8 mouse cellular contexts compared by ENCODE assay signal in genomic region chr3:137918172-137918931, GRCm38 (mm10). TPM values are rescaled to one million over a fixed set of nuclear protein-coding genes. Genes with fewer than 3 reads are reported as not detected.
DNase-seq lines count a peak whose midpoint lies in the region; ATAC-seq and TF ChIP-seq lines count a peak whose summit lies in the region.

Gene Lamtor3 (plus strand): TSS chr3:137918506.

- no peaks in the 10 kb centered on the region for H3K9me3 ChIP-seq in heart, embryonic 10.5 days
- no peaks in the 10 kb centered on the region for H3K9me3 ChIP-seq in kidney, embryonic 15.5 days (replicated peaks)

- H3K4me2 ChIP-seq in kidney, embryonic 15.5 days, result peak within 1 kb of the TSS; percentile 70

- H3K27ac ChIP-seq in bone marrow macrophage, adult 2 months (ENCODE audit: insufficient read depth, low read depth, low read length), result peak within 1 kb of the TSS; percentile 96
- H3K27ac ChIP-seq in embryonic fibroblast, embryonic 13.5 days (ENCODE audit: insufficient read depth, low read length), result peak within 1 kb of the TSS; percentile 74
- H3K27ac ChIP-seq in heart, embryonic 10.5 days, result peak within 1 kb of the TSS; percentile 91
- peak within 1 kb of the TSS; percentile 83 for H3K27ac ChIP-seq in kidney, embryonic 15.5 days

- WGBS in heart, embryonic 10.5 days, result under 1% methylated on average over 47 of the region's 47 CpGs
- WGBS in kidney, embryonic 15.5 days, result under 1% methylated on average over 47 of the region's 47 CpGs

- TF ChIP-seq POLR2A in bone marrow macrophage, adult 2 months (IDR thresholded peaks at IDR 0.05; ENCODE audit: borderline replicate concordance, low read depth, low read length), result no peak
- peak; percentile 89 for TF ChIP-seq POLR2A in embryonic fibroblast, embryonic 13.5 days (IDR thresholded peaks at IDR 0.05; ENCODE audit: low read depth, low read length)

- ATAC-seq in kidney, embryonic 15.5 days (replicated peaks; ENCODE audit: low FRiP score), result peak; percentile 89
- peak; percentile 93 for ATAC-seq in monocyte, adult 5-6 weeks (replicated peaks; ENCODE audit: insufficient number of reproducible peaks, low FRiP score, low TSS enrichment, poor library complexity, severe bottlenecking)

- H3K4me1 ChIP-seq in bone marrow macrophage, adult 2 months (ENCODE audit: control insufficient read depth, insufficient read depth, low read length), result peaks cover 12% of the 10 kb centered on the region
- peaks cover 4% of the 10 kb centered on the region; the same call in 1 of the 2 replicates for H3K4me1 ChIP-seq in embryonic fibroblast, embryonic 13.5 days (ENCODE audit: control insufficient read depth, insufficient read depth, low read length)
- peaks cover 17% of the 10 kb centered on the region for H3K4me1 ChIP-seq in heart, embryonic 10.5 days
- peaks cover 14% of the 10 kb centered on the region for H3K4me1 ChIP-seq in kidney, embryonic 15.5 days

- TF ChIP-seq CTCF in bone marrow macrophage, adult 2 months (IDR thresholded peaks at IDR 0.05; ENCODE audit: low read depth, low read length), result no peak
- TF ChIP-seq CTCF in embryonic fibroblast, embryonic 13.5 days (IDR thresholded peaks at IDR 0.05; ENCODE audit: borderline replicate concordance, insufficient read depth, low read length), result no peak

- H3K9ac ChIP-seq in kidney, embryonic 15.5 days, result peak within 1 kb of the TSS; percentile 81

- DNase-seq in A20 (ENCODE audit: low read depth, low spot score) (peak; percentile 94), liver (peak; percentile 91)
- peak; percentile 95 for DNase-seq in heart, embryonic 10.5 days (ENCODE audit: low spot score)
- DNase-seq in spleen, postnatal 4 days (ENCODE audit: low spot score in 2 of 2), result peak; percentile 88 to 96

- peaks cover 17% of the 10 kb centered on the region for H3K36me3 ChIP-seq in heart, embryonic 10.5 days
- peaks cover 17% of the 10 kb centered on the region for H3K36me3 ChIP-seq in kidney, embryonic 15.5 days

- no peaks in the 10 kb centered on the region for H3K27me3 ChIP-seq in heart, embryonic 10.5 days (ENCODE audit: insufficient read depth, poor library complexity, severe bottlenecking)
- H3K27me3 ChIP-seq in kidney, embryonic 15.5 days, result no peaks in the 10 kb centered on the region

- peak within 1 kb of the TSS; percentile 93 for H3K4me3 ChIP-seq in bone marrow macrophage, adult 2 months (ENCODE audit: insufficient read depth, low read length)
- H3K4me3 ChIP-seq in embryonic fibroblast, embryonic 13.5 days (ENCODE audit: insufficient read depth, low read length), result peak within 1 kb of the TSS; percentile 97
- peak within 1 kb of the TSS; percentile 96 for H3K4me3 ChIP-seq in heart, embryonic 10.5 days
- peak within 1 kb of the TSS; percentile 91 for H3K4me3 ChIP-seq in kidney, embryonic 15.5 days (replicated peaks)

RNA-seq across cellular contexts. Expression of gene Lamtor3, which starts in this region (rescaled TPM):
- 104 and 110 TPM in 2 replicates for polyA plus RNA-seq in bone marrow macrophage, adult 2 months (2012; ENCODE audit: insufficient read depth, insufficient read length, missing spikeins)
- polyA plus RNA-seq in embryonic fibroblast, embryonic 13.5 days (2011; ENCODE audit: insufficient read length, low read depth, missing spikeins), result 67.2 and 73.9 TPM in 2 replicates
- 99.2 and 100 TPM in 2 replicates for polyA plus RNA-seq in heart, embryonic 10.5 days (2016; fragmentation: Nextera tagmentation; extraction: Ambion mirVana)
- 111 and 113 TPM in 2 replicates for polyA plus RNA-seq in kidney, embryonic 15.5 days (2015; fragmentation: Nextera tagmentation; extraction: Ambion mirVana)
- 96.2 to 100 TPM (median 98.7 TPM) in 3 replicates for total RNA-seq in monocyte, adult 5-6 weeks (2017)

Comparison
In these comparisons a context has a peak if more than half of its experiments do, and no peak if none do; other contexts are left out.
1. Peak in every context shown above with its lines: DNase-seq, ATAC-seq, H3K4me3 ChIP-seq and H3K27ac ChIP-seq.